Mouse (Mus musculus): ENCODE results near the gene Hddc3.

- peak; percentile 92 for TF ChIP-seq CTCF (IDR thresholded peaks at IDR 0.05; ENCODE audit: borderline replicate concordance, insufficient read depth, low read depth, low read length)
- TF ChIP-seq POLR2A (IDR thresholded peaks at IDR 0.05; ENCODE audit: borderline replicate concordance, insufficient read depth, low read length) = no peak
These were observed 34.6 kb downstream of the Hddc3 start for GRCm38 (mm10) chr7:80377471-80377870.
